Mouse (Mus musculus): ENCODE results near the gene Myh7b.

The Myh7b gene

GRCm38 (mm10) chr2:155604560-155605235, 6.3 kb upstream of the Myh7b start:
- no peak for DNase-seq (ENCODE audit: low spot score in 2 of 2)

GRCm38 (mm10) chr2:155605236-155605589, 5.8 kb upstream of the Myh7b start:
- peak in 1 of 2 experiments; percentile 42 for DNase-seq (ENCODE audit: low spot score in 2 of 2)

GRCm38 (mm10) chr2:155606360-155606759, 4.7 kb upstream of the Myh7b start:
- DNase-seq (ENCODE audit: low spot score in 2 of 2), result no peak

GRCm38 (mm10) chr2:155611834-155612550, 980 bp downstream of the Myh7b start:
- DNase-seq (ENCODE audit: low spot score in 2 of 2), result no peak

GRCm38 (mm10) chr2:155613326-155613755, 2.3 kb downstream of the Myh7b start:
- peak; percentile 77 to 91 for DNase-seq (ENCODE audit: low spot score in 2 of 2)

GRCm38 (mm10) chr2:155613953-155614352, 2.9 kb downstream of the Myh7b start:
- DNase-seq (ENCODE audit: low spot score in 2 of 2), result no peak

- DNase-seq (ENCODE audit: low spot score in 2 of 2), result no peak
Measured at GRCm38 (mm10) chr2:155616971-155617370, 6.0 kb downstream of the Myh7b start.

GRCm38 (mm10) chr2:155619817-155620216, 8.8 kb downstream of the Myh7b start:
- DNase-seq (ENCODE audit: low spot score in 2 of 2), result peak; percentile 89 to 93

GRCm38 (mm10) chr2:155622606-155623005, 11.6 kb downstream of the Myh7b start:
- DNase-seq (ENCODE audit: low spot score in 2 of 2), result no peak

- DNase-seq (ENCODE audit: low spot score in 2 of 2), result no peak
Measured at GRCm38 (mm10) chr2:155623996-155624395, 13.0 kb downstream of the Myh7b start.

GRCm38 (mm10) chr2:155624730-155625129, 13.7 kb downstream of the Myh7b start:
- DNase-seq (ENCODE audit: low spot score in 2 of 2), result peak in 1 of 2 experiments; percentile 64

GRCm38 (mm10) chr2:155626277-155626676, 15.3 kb downstream of the Myh7b start:
- no peak for DNase-seq (ENCODE audit: low spot score in 2 of 2)

- peak; percentile 66 to 85 for DNase-seq (ENCODE audit: low spot score in 2 of 2)
Measured at GRCm38 (mm10) chr2:155627030-155627738, 16.2 kb downstream of the Myh7b start.

GRCm38 (mm10) chr2:155628112-155628511, 17.1 kb downstream of the Myh7b start:
- DNase-seq (ENCODE audit: low spot score in 2 of 2), result no peak

- DNase-seq (ENCODE audit: low spot score in 2 of 2), result no peak
Measured at GRCm38 (mm10) chr2:155628519-155628918, 17.5 kb downstream of the Myh7b start.

GRCm38 (mm10) chr2:155629231-155629661, 18.2 kb downstream of the Myh7b start:
- DNase-seq (ENCODE audit: low spot score in 2 of 2), result no peak

GRCm38 (mm10) chr2:155630153-155630552, 19.1 kb downstream of the Myh7b start:
- DNase-seq (ENCODE audit: low spot score in 2 of 2), result no peak

GRCm38 (mm10) chr2:155630590-155631416, 19.8 kb downstream of the Myh7b start:
- DNase-seq (ENCODE audit: low spot score in 2 of 2), result peak in 1 of 2 experiments; percentile 15

GRCm38 (mm10) chr2:155632138-155632936, 21.3 kb downstream of the Myh7b start:
- no peak for DNase-seq (ENCODE audit: low spot score in 2 of 2)

- DNase-seq (ENCODE audit: low spot score in 2 of 2), result no peak
Measured at GRCm38 (mm10) chr2:155633121-155633520, 22.1 kb downstream of the Myh7b start.

GRCm38 (mm10) chr2:155633731-155634130, 22.7 kb downstream of the Myh7b start:
- DNase-seq (ENCODE audit: low spot score in 2 of 2), result no peak

Measured in spleen, postnatal 10 days (tissue).